Mouse (Mus musculus) megakaryocyte, embryonic 14.5 days (primary cell): Measurements from ENCODE around the gene Wdr72.

Experiments
- FLI1 ChIP-seq: IDR thresholded peaks from 2 replicates; pipeline ENCODE4 v1.6.1; 2012; ENCODE audit warnings: low read length, inconsistent platforms, mixed read lengths
- GATA1 ChIP-seq: IDR thresholded peaks from 3 replicates; pipeline ENCODE4 v1.6.1; 2012; ENCODE audit warnings: mixed read lengths, low read length, inconsistent platforms, borderline replicate concordance

DNA sequence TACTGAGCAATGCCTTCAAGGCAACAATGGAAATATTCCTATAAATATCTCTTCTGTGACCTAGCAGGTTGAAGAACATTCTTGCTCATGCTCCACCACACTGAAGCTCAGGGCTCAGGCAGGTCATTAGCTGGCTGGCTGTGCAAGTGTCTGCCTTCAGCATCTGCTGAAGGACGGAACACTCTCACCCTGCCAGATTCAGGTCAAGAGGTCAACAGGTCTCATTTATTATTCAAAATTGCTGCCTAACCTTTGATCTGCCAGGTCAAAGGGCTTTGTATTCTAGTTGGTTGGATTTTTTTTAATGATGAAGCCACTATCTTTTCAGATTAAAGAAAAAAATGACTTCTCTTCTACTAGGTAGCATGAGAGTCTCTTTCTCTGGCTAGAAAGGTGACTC lies 139.3 kb downstream of the Wdr72 start:
- no peak for TF ChIP-seq GATA1
- TF ChIP-seq FLI1: no peak
